Mouse (Mus musculus): Measurements from ENCODE around the gene Coro6. TPM values are rescaled to one million over a fixed set of nuclear protein-coding genes. Genes with fewer than 3 reads are reported as not detected.
A peak's percentile ranks its signal among the peaks of the same experiment; 100 is the strongest.

Gene Coro6
- polyA plus RNA-seq, 1 experiment from 2014 or later, result not detected

DNA sequence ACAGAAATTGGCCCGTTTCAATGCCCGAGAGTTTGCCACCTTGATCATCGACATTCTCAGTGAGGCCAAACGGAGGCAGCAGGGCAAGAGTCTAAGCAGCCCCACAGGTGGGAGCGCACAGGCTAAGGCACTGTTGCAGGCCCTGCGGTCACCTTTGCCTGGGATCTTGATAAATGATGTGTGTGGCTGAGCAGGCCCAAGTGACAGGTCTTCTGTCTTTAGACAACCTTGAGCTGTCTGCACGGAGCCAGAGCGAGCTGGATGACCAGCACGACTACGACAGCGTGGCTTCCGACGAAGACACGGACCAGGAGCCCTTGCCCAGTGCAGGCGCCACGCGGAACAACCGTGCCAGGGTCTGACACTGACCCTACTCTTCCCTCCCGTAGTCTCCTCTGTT, 42.2 kb downstream of the Coro6 start:
- WGBS, result 94% methylated on average over 19 of the region's 19 CpGs
- ATAC-seq, result no peak
- Histone ChIP-seq H3K4me3 (ENCODE audit: low read length) (no peak overlapping the region), H3K9ac (ENCODE audit: low read depth, low read length) (no peak overlapping the region), H3K4me2 (ENCODE audit: low read depth, low read length) (0 out of 2 replicates have a peak overlapping the region, but pooled peaks have one; percentile 5), H3K4me1 (ENCODE audit: control insufficient read depth, insufficient read depth, low read length) (peaks cover 38% of the 10 kb centered on the region), H3K9me3 (ENCODE audit: control insufficient read depth, low read length) (no peaks in the 10 kb centered on the region), H3K27ac (ENCODE audit: low read length) (peak overlapping the region; percentile 92), H3K36me3 (ENCODE audit: control insufficient read depth, insufficient read depth, low read length) (peaks cover 40% of the 10 kb centered on the region), H3K27me3 (replicated peaks; ENCODE audit: control insufficient read depth, insufficient read depth, low read length) (no peaks in the 10 kb centered on the region)

GRCm38 (mm10) chr11:77505291-77505980, 43.2 kb downstream of the Coro6 start:
- ATAC-seq, result peak; percentile 71

DNA sequence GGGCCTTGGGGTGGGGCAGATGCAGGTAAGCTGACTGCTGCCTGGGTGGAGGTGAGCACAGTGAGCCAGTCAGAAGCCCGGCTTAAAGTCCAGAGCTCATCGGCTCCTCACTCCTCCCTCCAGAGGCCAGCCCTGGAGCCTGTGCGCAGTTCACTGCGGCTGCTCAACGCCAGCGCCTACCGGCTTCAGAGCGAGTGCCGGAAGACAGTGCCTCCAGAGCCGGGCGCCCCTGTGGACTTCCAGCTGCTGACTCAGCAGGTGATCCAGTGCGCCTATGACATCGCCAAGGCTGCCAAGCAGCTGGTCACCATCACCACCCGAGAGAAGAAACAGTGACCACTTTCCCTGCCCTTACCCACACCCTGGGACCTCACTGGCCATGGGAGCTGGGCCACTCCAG, 44.1 kb downstream of the Coro6 start:
- H3K9ac ChIP-seq (ENCODE audit: low read depth, low read length), result peak overlapping the region; percentile 39
- no peak overlapping the region for H3K4me2 ChIP-seq (ENCODE audit: low read depth, low read length)
- peak; percentile 88 for ATAC-seq
- WGBS, result 73% methylated on average over 14 of the region's 14 CpGs
- no peaks in the 10 kb centered on the region for H3K27me3 ChIP-seq (replicated peaks; ENCODE audit: control insufficient read depth, insufficient read depth, low read length)
- H3K4me1 ChIP-seq (ENCODE audit: control insufficient read depth, insufficient read depth, low read length), result peaks cover 38% of the 10 kb centered on the region
- peaks cover 36% of the 10 kb centered on the region for H3K36me3 ChIP-seq (ENCODE audit: control insufficient read depth, insufficient read depth, low read length)
- no peak overlapping the region for H3K4me3 ChIP-seq (ENCODE audit: low read length)
- H3K27ac ChIP-seq (ENCODE audit: low read length), result peak overlapping the region; percentile 94
- no peaks in the 10 kb centered on the region for H3K9me3 ChIP-seq (ENCODE audit: control insufficient read depth, low read length)

More at GRCm38 (mm10) chr11:77505291-77505980, 43.2 kb downstream of the Coro6 start:
- Histone ChIP-seq H3K9me3 (ENCODE audit: control insufficient read depth, low read length) (no peaks in the 10 kb centered on the region), H3K36me3 (ENCODE audit: control insufficient read depth, insufficient read depth, low read length) (peaks cover 37% of the 10 kb centered on the region), H3K9ac (ENCODE audit: low read depth, low read length) (peak overlapping the region; percentile 61), H3K4me3 (ENCODE audit: low read length) (peak overlapping the region; percentile 10; the same call in 1 of the 2 replicates), H3K4me2 (ENCODE audit: low read depth, low read length) (peak overlapping the region; percentile 26; the same call in 1 of the 2 replicates), H3K27ac (ENCODE audit: low read length) (peak overlapping the region; percentile 94), H3K27me3 (replicated peaks; ENCODE audit: control insufficient read depth, insufficient read depth, low read length) (no peaks in the 10 kb centered on the region), H3K4me1 (ENCODE audit: control insufficient read depth, insufficient read depth, low read length) (peaks cover 38% of the 10 kb centered on the region)
- WGBS, result 73% methylated on average over 22 of the region's 22 CpGs

DNA sequence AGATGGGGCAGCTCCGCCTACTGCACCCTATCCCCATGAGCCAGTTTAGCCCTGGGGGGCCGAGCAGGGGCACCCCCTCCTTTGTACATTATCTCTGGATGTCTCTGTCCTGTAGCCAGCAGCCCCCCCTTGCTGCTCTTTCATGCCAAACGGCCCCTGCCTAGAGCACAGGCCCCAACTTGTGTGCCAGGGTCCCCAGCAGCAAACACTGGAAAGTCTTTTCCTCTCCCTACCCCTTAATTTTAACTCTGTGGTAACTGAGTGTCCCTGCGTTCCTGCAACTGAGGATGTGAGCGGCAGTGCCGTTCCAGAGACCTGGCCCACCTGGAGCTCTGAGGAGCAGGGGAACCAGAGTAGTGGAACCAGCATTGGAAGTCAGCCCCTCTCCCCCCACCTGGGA, 44.7 kb downstream of the Coro6 start:
- H3K36me3 ChIP-seq (ENCODE audit: control insufficient read depth, insufficient read depth, low read length), result peaks cover 36% of the 10 kb centered on the region
- peak overlapping the region; percentile 77 for H3K27ac ChIP-seq (ENCODE audit: low read length)
- peak overlapping the region; percentile 39 for H3K9ac ChIP-seq (ENCODE audit: low read depth, low read length)
- H3K4me1 ChIP-seq (ENCODE audit: control insufficient read depth, insufficient read depth, low read length), result peaks cover 38% of the 10 kb centered on the region
- H3K27me3 ChIP-seq (replicated peaks; ENCODE audit: control insufficient read depth, insufficient read depth, low read length), result no peaks in the 10 kb centered on the region
- WGBS, result 72% methylated on average over 6 of the region's 6 CpGs
- no peak overlapping the region for H3K4me2 ChIP-seq (ENCODE audit: low read depth, low read length)
- no peak for ATAC-seq
- H3K9me3 ChIP-seq (ENCODE audit: control insufficient read depth, low read length), result no peaks in the 10 kb centered on the region
- H3K4me3 ChIP-seq (ENCODE audit: low read length), result no peak overlapping the region

GRCm38 (mm10) chr11:77507426-77507825, 45.2 kb downstream of the Coro6 start:
- Histone ChIP-seq H3K27ac (ENCODE audit: low read length) (peak overlapping the region; percentile 31; the same call in 1 of the 2 replicates), H3K9ac (ENCODE audit: low read depth, low read length) (0 out of 2 replicates have a peak overlapping the region, but pooled peaks have one; percentile 33), H3K4me3 (ENCODE audit: low read length) (no peak overlapping the region), H3K4me2 (ENCODE audit: low read depth, low read length) (no peak overlapping the region), H3K36me3 (ENCODE audit: control insufficient read depth, insufficient read depth, low read length) (peaks cover 36% of the 10 kb centered on the region), H3K27me3 (replicated peaks; ENCODE audit: control insufficient read depth, insufficient read depth, low read length) (no peaks in the 10 kb centered on the region), H3K4me1 (ENCODE audit: control insufficient read depth, insufficient read depth, low read length) (peaks cover 41% of the 10 kb centered on the region), H3K9me3 (ENCODE audit: control insufficient read depth, low read length) (no peaks in the 10 kb centered on the region)
- ATAC-seq, result no peak
- WGBS, result 72% methylated on average over 4 of the region's 4 CpGs

DNA sequence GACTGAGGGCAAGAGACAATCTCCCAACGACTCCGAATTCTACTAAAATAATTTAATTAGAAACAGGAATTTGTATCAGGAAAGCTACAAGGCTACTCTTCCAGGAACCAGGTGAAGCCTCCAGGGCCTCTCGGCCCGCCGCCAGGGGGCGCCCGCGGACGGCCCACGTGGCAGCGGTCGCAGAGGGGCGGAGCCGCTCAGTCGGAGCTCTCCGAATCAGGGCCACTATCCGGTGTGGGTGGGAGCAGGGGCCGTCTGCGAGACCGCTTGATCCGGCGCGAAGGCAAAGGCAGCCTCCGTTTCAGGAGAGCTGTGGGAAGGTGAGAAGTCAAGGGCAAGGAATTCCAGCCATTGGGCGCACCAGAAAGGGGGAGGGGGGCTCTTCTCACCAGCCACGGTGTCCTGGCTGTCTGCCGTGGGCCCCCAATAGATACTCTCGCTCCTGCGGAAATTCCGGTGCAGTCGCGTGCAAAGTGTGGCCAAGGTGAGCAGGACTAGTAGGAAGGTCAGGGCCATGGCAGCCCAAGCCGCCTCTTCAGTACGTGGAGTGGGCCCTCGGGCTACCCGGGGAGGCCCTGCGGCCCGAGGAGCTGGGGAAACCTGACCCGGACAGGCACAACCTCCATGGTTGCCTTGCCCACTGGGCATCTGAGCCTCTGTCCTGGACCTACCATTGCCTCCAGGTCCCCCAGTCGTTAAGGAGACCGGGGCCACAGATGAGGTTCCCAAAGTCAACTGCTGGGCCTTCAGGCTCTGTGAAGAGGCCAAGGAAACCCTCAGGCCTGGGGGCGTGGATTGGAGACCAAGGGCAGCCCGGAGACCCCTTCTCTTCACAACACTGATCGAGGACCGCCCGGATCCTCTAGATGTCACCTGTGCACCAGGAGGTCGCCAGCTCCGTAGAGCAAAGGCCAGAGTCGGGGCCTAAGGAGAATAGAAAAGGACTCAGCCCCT, 46.1 kb downstream of the Coro6 start:
- Histone ChIP-seq H3K9me3 (ENCODE audit: control insufficient read depth, low read length) (no peaks in the 10 kb centered on the region), H3K4me1 (ENCODE audit: control insufficient read depth, insufficient read depth, low read length) (peaks cover 36% of the 10 kb centered on the region), H3K4me2 (ENCODE audit: low read depth, low read length) (peak overlapping the region; percentile 72), H3K27ac (ENCODE audit: low read length) (peak overlapping the region; percentile 61), H3K4me3 (ENCODE audit: low read length) (peak overlapping the region; percentile 34), H3K9ac (ENCODE audit: low read depth, low read length) (peak overlapping the region; percentile 69), H3K36me3 (ENCODE audit: control insufficient read depth, insufficient read depth, low read length) (peaks cover 31% of the 10 kb centered on the region), H3K27me3 (replicated peaks; ENCODE audit: control insufficient read depth, insufficient read depth, low read length) (no peaks in the 10 kb centered on the region)
- 21% methylated on average over 49 of the region's 49 CpGs for WGBS
- ATAC-seq, result peak; percentile 27

- no peak overlapping the region for H3K4me3 ChIP-seq (ENCODE audit: low read length)
- peaks cover 6% of the 10 kb centered on the region; the same call in 1 of the 2 replicates for H3K27me3 ChIP-seq (replicated peaks; ENCODE audit: control insufficient read depth, insufficient read depth, low read length)
- ATAC-seq, result no peak
- H3K9me3 ChIP-seq (ENCODE audit: control insufficient read depth, low read length), result no peaks in the 10 kb centered on the region
- no peak overlapping the region for H3K27ac ChIP-seq (ENCODE audit: low read length)
- WGBS, result 69% methylated on average over 5 of the region's 5 CpGs
- no peak overlapping the region for H3K4me2 ChIP-seq (ENCODE audit: low read depth, low read length)
- H3K4me1 ChIP-seq (ENCODE audit: control insufficient read depth, insufficient read depth, low read length), result peaks cover 42% of the 10 kb centered on the region
- peaks cover 12% of the 10 kb centered on the region; the same call in 1 of the 2 replicates for H3K36me3 ChIP-seq (ENCODE audit: control insufficient read depth, insufficient read depth, low read length)
- H3K9ac ChIP-seq (ENCODE audit: low read depth, low read length), result no peak overlapping the region
Observed at GRCm38 (mm10) chr11:77511336-77511735, 49.1 kb downstream of the Coro6 start.

DNA sequence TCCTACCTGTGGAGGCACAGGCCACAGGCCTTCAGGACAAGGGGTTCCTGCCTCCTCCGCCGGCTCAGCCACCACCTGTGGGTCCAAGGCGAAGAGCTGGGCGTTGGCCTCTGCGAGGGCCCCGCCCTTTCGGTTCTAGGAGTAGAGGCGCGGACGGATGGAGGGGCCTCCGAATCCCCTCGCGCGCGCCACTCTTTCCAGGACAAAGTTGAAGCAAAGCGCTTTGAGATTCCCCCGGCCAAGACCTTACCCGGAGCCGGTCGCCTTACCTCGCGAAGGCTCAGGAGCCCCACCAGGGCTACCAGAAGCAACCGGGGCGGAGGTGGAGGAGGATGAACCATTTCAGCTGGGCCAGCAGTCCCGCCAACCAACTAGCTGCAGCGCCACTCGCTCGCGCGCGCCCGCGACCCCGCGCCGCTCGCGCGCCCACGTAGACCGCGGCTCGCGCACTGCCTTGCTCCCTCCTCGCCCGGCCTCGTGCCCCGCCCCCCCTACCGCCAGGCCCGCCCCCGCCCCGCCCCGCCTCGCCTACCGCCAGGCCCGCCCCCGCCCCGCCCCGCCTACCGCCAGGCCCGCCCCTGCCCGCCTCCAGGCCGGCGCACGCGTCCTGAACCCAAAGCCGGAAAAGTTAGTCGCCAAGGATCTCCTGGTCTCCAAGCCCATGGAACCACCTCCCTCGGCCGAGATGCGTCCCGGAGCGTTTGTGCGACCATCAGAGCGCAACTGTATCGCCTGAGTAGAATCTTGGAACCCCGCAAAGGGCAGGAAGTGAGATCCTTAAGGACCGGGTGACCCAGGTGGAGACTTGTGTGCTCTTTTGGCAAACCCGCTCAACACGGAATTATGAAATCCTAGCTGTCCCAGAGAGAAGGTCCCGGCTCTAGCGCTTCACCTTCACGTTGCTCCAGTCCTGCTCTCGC, 50.9 kb downstream of the Coro6 start:
- WGBS, result under 1% methylated on average over 65 of the region's 84 CpGs
- Histone ChIP-seq H3K27ac (ENCODE audit: low read length) (peak overlapping the region; percentile 85), H3K36me3 (ENCODE audit: control insufficient read depth, insufficient read depth, low read length) (no peaks in the 10 kb centered on the region), H3K4me3 (ENCODE audit: low read length) (peak overlapping the region; percentile 69), H3K4me1 (ENCODE audit: control insufficient read depth, insufficient read depth, low read length) (peaks cover 34% of the 10 kb centered on the region), H3K27me3 (replicated peaks; ENCODE audit: control insufficient read depth, insufficient read depth, low read length) (peaks cover 6% of the 10 kb centered on the region; the same call in 1 of the 2 replicates), H3K9ac (ENCODE audit: low read depth, low read length) (peak overlapping the region; percentile 79), H3K4me2 (ENCODE audit: low read depth, low read length) (peak overlapping the region; percentile 98), H3K9me3 (ENCODE audit: control insufficient read depth, low read length) (no peaks in the 10 kb centered on the region)
- peak; percentile 76 for ATAC-seq

All from intestine, embryonic 16.5 days (tissue).